Mouse (Mus musculus): ENCODE data around the gene Rps6ka4. TPM values are rescaled to one million over a fixed set of nuclear protein-coding genes. Genes with fewer than 3 reads are reported as not detected.

Gene Rps6ka4
- polyA plus RNA-seq, 1 experiment from 2014 or later = 7.7 TPM

- no peaks in the 10 kb centered on the region for H3K27me3 ChIP-seq
- no peaks in the 10 kb centered on the region for H3K36me3 ChIP-seq
- H3K4me1 ChIP-seq = no peaks in the 10 kb centered on the region
- no peak overlapping the region for H3K27ac ChIP-seq (replicated peaks)
- H3K9me3 ChIP-seq = no peaks in the 10 kb centered on the region
- no peak overlapping the region for H3K4me2 ChIP-seq (replicated peaks)
- H3K4me3 ChIP-seq = no peak overlapping the region
- 76% methylated on average over 13 of the region's 13 CpGs for WGBS
- H3K9ac ChIP-seq (replicated peaks) = no peak overlapping the region
- no peak for ATAC-seq (replicated peaks)
Measured at GRCm38 (mm10) chr19:6820538-6821195, 19.8 kb downstream of the Rps6ka4 start.

- ATAC-seq (replicated peaks) = no peak
- Histone ChIP-seq H3K9me3 (no peaks in the 10 kb centered on the region), H3K27ac (replicated peaks) (no peak overlapping the region), H3K4me3 (no peak overlapping the region), H3K9ac (replicated peaks) (no peak overlapping the region), H3K27me3 (no peaks in the 10 kb centered on the region), H3K36me3 (no peaks in the 10 kb centered on the region), H3K4me2 (replicated peaks) (no peak overlapping the region), H3K4me1 (no peaks in the 10 kb centered on the region)
- 33% methylated on average over 10 of the region's 10 CpGs for WGBS
Measured at GRCm38 (mm10) chr19:6819143-6819827, 21.2 kb downstream of the Rps6ka4 start.

- H3K4me1 ChIP-seq = no peaks in the 10 kb centered on the region
- 89% methylated on average over 3 of the region's 3 CpGs for WGBS
- ATAC-seq (replicated peaks) = no peak
- H3K9me3 ChIP-seq = no peaks in the 10 kb centered on the region
- no peak overlapping the region for H3K27ac ChIP-seq (replicated peaks)
- H3K4me3 ChIP-seq = no peak overlapping the region
- H3K27me3 ChIP-seq = no peaks in the 10 kb centered on the region
- no peak overlapping the region for H3K4me2 ChIP-seq (replicated peaks)
- no peak overlapping the region for H3K9ac ChIP-seq (replicated peaks)
- no peaks in the 10 kb centered on the region for H3K36me3 ChIP-seq
Measured at GRCm38 (mm10) chr19:6814958-6815357, 25.5 kb downstream of the Rps6ka4 start.

- Histone ChIP-seq H3K27me3 (no peaks in the 10 kb centered on the region), H3K9me3 (no peaks in the 10 kb centered on the region), H3K4me2 (replicated peaks) (no peak overlapping the region), H3K4me3 (no peak overlapping the region), H3K4me1 (no peaks in the 10 kb centered on the region), H3K9ac (replicated peaks) (no peak overlapping the region), H3K27ac (replicated peaks) (no peak overlapping the region), H3K36me3 (no peaks in the 10 kb centered on the region)
- WGBS = 41% methylated on average over 4 of the region's 4 CpGs
- ATAC-seq (replicated peaks) = no peak
Measured at GRCm38 (mm10) chr19:6814366-6814765, 26.1 kb downstream of the Rps6ka4 start.

Small RNA genes lying within 50 kb of the gene (microRNA-seq; reads per million reads assigned to microRNA genes)
- not detected for gene Mir5046

Other genes starting within 250 kb of the Rps6ka4 start
- 0.40 and 0.71 TPM in 2 replicates for gene Ccdc88b, start 17.6 kb upstream of the Rps6ka4 start, polyA plus RNA-seq (2015; fragmentation: Nextera tagmentation; extraction: Ambion mirVana)
- gene Trmt112, start 69.1 kb upstream of the Rps6ka4 start, polyA plus RNA-seq (2015; fragmentation: Nextera tagmentation; extraction: Ambion mirVana) = 116 and 125 TPM in 2 replicates
- 231 and 241 TPM in 2 replicates for gene Prdx5, start 69.5 kb upstream of the Rps6ka4 start, polyA plus RNA-seq (2015; fragmentation: Nextera tagmentation; extraction: Ambion mirVana)
- 20.3 and 21.2 TPM in 2 replicates for gene Esrra, start 81.2 kb upstream of the Rps6ka4 start, polyA plus RNA-seq (2015; fragmentation: Nextera tagmentation; extraction: Ambion mirVana)
- 0.85 and 0.96 TPM in 2 replicates for gene Catsperz, start 84.7 kb upstream of the Rps6ka4 start, polyA plus RNA-seq (2015; fragmentation: Nextera tagmentation; extraction: Ambion mirVana)
- 1.4 and 1.8 TPM in 2 replicates for gene Kcnk4, start 93.9 kb upstream of the Rps6ka4 start, polyA plus RNA-seq (2015; fragmentation: Nextera tagmentation; extraction: Ambion mirVana)
- gene Bad, start 101.2 kb upstream of the Rps6ka4 start, polyA plus RNA-seq (2015; fragmentation: Nextera tagmentation; extraction: Ambion mirVana) = 83.7 and 83.8 TPM in 2 replicates
- gene Gpr137, start 101.8 kb upstream of the Rps6ka4 start, polyA plus RNA-seq (2015; fragmentation: Nextera tagmentation; extraction: Ambion mirVana) = 48.0 and 48.2 TPM in 2 replicates
- gene Ppp1r14b, start 134.3 kb upstream of the Rps6ka4 start, polyA plus RNA-seq (2015; fragmentation: Nextera tagmentation; extraction: Ambion mirVana) = 263 and 289 TPM in 2 replicates
- 11.2 and 11.5 TPM in 2 replicates for gene Plcb3, start 135.8 kb upstream of the Rps6ka4 start, polyA plus RNA-seq (2015; fragmentation: Nextera tagmentation; extraction: Ambion mirVana)
- gene Fkbp2, start 139.9 kb upstream of the Rps6ka4 start, polyA plus RNA-seq (2015; fragmentation: Nextera tagmentation; extraction: Ambion mirVana) = 83.7 and 90.9 TPM in 2 replicates
- gene Vegfb, start 147.0 kb upstream of the Rps6ka4 start, polyA plus RNA-seq (2015; fragmentation: Nextera tagmentation; extraction: Ambion mirVana) = 41.0 and 46.7 TPM in 2 replicates
- gene Dnajc4, start 151.9 kb upstream of the Rps6ka4 start, polyA plus RNA-seq (2015; fragmentation: Nextera tagmentation; extraction: Ambion mirVana) = 20.3 and 22.8 TPM in 2 replicates
- 18.1 and 18.2 TPM in 2 replicates for gene Nudt22, start 155.5 kb upstream of the Rps6ka4 start, polyA plus RNA-seq (2015; fragmentation: Nextera tagmentation; extraction: Ambion mirVana)
- 14.8 and 16.0 TPM in 2 replicates for gene Trpt1, start 155.5 kb upstream of the Rps6ka4 start, polyA plus RNA-seq (2015; fragmentation: Nextera tagmentation; extraction: Ambion mirVana)
- 3.6 and 3.7 TPM in 2 replicates for gene Fermt3, start 178.8 kb upstream of the Rps6ka4 start, polyA plus RNA-seq (2015; fragmentation: Nextera tagmentation; extraction: Ambion mirVana)
- gene Stip1, start 199.3 kb upstream of the Rps6ka4 start, polyA plus RNA-seq (2015; fragmentation: Nextera tagmentation; extraction: Ambion mirVana) = 243 and 245 TPM in 2 replicates
- gene Macrod1, start 216.2 kb upstream of the Rps6ka4 start, polyA plus RNA-seq (2015; fragmentation: Nextera tagmentation; extraction: Ambion mirVana) = 5.8 and 6.0 TPM in 2 replicates